Mouse (Mus musculus) B cell, adult 2 months (primary cell): Measurements from ENCODE around the gene 6030445D17Rik.
A peak's percentile ranks its signal among the peaks of the same experiment; 100 is the strongest.

ENCODE experiments used
- DNase-seq, 2 experiments: peaks; one replicate each; pipeline ENCODE4 v3.0.0; 2022

The 6030445D17Rik gene

DNA sequence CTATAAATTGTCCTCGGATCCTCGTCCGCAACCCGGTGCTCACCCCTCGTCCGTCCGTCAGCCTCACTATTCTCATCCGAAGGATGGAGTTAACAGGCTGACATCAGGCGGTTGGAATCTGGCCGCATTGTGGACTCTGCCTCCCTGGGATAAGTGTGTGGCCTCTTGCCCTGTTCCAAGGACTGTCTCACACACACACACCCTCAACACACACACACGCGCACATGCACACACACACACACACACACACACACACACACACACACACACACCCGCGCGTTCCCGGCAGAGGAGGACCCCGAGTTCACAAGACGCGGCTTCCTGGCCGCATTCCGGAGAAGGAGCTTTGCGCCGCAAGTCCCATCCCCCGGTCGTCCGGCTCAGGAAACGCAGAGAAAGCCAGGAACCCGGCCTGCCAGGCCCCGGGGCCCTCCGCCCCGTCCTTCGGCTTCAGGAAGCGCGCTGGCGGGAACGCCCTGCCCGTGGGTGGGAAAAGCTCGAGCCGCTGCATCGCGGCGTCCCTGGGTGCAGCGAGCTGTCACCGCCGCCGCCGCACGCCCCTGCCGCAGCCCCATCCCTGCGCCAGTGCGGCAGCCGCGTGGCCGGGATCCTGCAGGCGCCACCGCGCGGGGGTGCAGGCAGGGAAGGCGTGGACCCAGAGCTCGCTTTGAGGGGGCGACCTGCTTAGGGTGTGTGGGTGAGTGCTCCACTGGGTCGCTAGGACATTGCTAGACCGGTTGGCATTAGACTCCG is at the start of gene 6030445D17Rik:
Gene 6030445D17Rik (plus strand): TSS at position 165 of the 753 bp plus-strand sequence.
- peak; percentile 23 to 38 for DNase-seq

DNA sequence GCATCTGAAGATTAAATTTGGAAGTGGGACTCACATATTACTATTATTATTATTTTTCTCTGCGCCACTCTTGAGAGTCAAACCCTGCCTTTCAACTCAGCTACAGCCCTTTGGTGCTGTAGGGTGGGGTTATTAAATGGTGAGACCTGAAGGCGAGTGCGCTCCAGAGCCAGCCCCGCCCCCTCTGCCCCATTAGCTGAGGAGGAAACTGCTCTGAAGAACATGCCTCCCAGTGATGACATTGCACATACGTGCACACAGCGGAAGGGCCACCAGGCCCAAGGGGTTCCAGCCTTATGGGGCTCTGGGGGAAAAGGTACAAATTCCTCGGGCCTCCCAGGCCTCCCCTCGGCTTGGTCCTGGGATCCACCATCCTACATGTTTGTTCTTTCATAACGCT is 46.6 kb upstream of the 6030445D17Rik start:
- DNase-seq, result no peak

DNA sequence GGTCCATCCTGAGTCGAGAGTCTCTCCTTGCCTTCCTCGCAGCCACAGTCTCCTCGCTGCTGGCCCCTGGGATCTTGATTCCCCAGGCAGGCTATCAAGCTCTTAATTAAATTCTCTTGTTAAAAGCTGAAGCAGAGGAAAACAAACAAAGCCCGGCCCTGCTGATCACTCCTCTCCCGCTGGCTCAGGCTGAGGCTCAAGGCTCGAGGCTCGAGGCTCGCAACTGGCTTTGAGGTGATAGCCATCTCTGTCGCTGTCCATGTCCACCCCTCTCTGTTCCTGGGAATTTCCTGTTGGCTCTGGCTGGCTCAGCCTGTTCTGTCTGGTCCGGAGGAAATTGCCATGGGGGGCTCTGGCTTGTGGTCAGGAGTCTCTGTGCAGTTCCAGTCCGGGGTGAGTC is 43.1 kb upstream of the 6030445D17Rik start:
- DNase-seq, result no peak

DNA sequence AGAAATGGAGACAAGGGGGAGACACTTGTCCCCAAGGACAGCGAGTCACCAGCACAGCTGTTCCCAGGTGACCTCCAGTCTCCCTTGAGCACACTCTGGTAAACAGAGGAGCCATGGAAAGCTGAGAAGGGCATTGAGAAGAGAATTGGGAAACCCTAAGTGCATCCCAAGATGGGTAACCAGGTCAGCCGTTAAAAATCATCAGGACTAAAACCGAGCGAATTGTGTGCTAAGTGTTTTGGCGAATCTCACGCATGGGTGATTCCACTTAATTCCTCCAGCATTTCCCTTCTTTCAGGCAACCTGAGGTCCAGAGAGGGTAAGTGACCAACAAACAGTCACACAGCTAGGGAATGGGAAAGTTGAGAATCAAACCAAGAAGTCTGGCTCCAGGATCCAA is 42.7 kb upstream of the 6030445D17Rik start:
- no peak for DNase-seq

DNA sequence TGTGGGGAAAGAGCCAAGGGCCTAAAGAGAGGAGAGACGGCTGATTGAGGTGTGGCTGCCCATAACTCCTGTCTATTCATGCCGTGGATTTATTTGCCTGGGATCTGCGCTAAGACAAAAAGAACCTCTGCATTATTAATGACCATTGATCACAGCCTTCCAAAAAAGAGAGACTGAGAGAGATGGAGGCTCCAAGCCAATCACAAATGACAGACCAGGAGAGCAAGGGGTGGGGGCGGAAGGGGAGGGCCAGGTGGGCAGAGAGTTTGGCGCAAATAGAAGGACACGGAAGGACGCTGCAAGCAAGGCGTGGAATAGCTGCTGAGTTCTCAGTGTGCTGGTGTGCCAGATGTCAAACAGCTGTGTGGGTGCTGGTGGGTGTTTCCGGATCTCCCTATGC is 38.8 kb upstream of the 6030445D17Rik start, which contains the start of gene Htr1d:
Gene Htr1d (plus strand): TSS at position 301 of the 400 bp plus-strand sequence.
- DNase-seq, result no peak

DNA sequence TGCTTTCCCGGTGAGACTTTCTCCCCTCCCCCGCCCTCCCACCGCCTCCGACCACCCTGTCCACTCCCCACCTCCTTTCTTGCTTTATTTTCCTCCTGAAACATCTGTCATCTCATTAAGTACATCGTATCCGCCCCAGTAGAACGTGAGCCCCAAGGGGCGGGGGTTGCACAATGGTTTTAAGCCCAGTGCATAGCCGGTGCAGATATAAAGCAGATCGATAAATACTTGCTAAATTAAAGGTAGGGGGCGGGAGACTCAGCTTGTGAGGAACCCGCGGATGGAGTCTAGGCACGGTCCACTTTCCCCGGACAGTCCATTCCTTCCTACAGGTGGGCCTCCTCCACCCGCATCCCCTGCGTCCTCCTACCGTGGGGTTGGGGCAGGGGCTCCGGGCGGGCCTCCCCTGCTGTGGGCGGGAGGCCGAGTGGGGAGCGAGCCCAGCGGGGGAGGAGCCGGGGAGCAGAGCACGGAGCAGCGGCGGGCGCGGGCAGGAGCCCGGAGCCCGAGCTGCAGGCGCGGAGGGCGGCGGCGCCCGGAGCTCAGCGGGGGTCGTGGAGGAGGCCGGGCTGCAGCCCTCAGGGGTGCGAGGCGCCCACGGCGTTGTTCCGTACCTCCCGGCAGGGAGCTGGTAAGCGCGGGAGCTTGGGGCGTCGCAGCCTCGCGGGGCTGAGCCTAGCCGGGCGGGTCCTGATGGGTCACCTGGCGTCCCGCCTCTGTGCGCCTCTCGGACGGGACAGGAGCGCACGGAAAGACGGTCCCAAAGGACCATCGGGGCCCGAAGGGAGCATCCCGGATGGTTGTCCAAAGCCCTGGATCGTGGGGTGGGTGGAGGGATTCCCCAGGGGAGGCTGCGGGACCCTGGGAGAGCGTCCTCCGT is 37.7 kb upstream of the 6030445D17Rik start:
- peak; percentile 3 to 4 for DNase-seq

DNA sequence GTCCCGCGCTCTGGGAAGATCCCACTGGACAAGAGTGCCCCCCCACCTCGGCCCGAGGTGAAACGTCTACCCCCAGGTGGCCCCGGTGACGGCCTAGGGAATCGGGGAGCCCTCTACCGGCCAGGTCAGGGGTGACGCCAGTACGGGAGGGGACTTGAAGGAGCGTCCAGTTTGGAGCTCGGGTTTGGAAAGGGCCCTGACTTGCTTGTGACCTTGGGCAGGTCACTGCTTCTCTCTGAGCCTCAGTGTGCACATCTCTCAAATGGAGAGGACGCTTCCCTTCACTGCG is 37.1 kb upstream of the 6030445D17Rik start:
- DNase-seq, result peak; percentile 26 to 27

DNA sequence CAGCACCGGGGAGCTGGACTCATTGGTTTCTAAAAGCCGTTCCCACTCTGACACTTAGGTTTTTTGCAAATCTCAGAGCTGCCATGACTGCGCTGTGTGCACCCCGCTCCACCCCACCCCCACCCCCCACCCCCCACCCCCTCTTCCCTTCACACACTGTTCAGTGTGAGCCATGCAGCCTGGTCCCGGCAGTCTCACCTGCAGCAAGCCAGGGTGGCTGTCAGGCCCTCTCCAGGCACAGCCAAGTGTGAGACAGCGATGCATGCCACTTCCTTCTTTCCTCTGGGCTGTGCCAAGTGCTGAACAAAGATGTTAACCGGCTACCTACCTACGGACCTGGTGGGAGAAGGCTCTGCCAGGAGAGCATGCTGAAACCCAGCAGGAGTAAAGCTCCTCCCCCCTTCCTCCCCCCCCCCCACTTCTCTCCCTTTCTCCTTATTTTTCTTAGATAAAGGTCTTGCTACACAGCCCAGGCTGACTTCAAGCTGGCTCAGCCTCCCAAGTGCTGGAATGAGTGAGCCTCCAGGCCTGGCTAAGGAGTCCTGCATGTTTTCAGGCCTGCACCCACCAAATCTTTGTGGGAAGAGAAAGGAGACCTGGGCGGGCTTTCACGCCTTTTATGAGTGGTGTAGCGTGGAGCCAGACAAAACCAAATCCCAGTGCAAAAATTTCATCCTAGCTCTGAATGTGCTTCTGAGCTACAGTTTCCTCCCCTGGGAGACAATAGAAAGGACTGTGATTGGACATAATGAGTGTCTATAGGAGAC is 31.3 kb upstream of the 6030445D17Rik start:
- no peak for DNase-seq

DNA sequence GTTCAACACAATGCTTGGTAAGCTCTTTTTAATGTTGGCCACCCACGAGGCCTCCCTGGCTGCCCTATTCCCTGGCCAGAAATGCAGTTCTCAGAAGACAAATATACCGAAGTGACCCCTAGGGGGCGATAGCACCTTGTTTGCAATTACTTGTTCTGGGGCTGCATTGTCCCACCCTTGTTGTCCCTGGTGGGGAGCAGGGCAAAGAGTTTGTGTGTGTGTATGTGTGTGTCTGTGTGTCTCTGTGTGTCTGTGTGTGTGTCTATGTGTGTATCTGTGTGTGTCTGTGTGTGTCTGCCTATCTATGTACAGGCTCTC is 30.7 kb upstream of the 6030445D17Rik start:
- DNase-seq, result peak; percentile 68 to 73

DNA sequence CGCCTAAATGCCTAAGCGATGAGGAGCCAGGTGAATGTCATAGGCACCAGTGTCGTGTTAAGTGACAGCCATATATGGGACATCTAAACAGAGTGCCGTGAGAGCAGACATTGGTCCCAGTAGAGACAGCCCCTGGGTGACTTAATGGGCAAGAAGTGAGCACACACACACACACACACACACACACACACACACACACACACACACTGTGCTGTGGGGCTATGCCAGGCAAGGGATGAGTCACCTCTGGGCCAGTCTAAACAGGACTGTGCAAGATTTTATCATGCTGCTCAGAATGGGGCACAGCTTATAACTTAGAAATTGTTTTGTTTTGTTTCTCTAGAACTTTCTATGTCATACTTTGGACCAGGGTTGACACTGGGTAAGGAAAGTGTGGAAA is 28.0 kb upstream of the 6030445D17Rik start:
- DNase-seq, result no peak

DNA sequence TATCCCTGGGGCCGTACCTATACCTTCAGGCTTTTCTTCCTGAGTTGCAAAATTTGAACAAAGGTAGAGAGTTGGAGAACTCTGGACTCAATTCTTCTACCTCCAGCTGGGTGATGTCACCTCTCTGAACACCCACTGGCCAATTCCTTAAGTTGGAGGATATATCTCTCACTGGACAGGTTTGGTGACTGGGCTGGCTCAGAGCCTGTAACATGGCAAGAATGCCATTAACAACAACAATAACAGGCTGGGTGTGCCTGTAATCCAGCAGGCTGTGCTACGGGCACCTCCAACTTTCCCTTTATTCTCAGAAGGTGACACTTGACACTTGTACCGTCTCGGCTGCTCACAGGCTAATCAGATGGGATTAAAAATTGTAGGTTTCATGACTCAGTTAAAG is 22.9 kb upstream of the 6030445D17Rik start:
- no peak for DNase-seq

DNA sequence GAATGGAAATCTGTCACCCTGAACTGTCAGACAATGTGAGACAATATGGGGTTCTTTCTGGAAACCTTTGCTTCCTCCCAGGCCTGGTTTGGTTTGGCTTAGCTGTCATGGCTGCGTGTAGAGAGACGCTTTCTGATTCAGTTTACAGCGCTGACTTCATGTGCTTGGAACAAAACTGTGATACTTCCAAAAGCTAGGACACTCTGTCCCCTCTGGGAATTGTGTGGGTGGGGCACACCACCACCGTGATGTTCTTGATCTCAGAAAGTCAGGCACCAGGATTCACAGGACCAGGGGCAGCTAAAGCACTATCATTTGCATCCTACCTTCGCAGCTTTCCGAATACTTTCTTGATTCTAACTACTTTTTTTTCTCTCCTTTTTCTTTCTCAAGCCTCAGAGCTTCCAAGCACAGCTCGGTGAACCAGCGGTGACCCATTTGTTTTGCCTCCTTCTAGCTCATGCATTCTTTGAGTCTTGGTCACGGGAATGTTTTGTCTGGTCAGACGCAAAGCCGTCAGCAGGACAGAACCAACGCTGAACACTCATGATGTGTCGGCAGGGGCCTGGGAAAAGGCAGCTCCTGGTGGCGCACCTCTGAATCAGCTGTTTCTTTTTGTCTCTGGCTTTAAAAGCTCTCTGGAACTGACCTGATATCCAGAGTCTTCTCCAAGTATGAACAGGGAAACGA is 20.6 kb upstream of the 6030445D17Rik start:
- no peak for DNase-seq

DNA sequence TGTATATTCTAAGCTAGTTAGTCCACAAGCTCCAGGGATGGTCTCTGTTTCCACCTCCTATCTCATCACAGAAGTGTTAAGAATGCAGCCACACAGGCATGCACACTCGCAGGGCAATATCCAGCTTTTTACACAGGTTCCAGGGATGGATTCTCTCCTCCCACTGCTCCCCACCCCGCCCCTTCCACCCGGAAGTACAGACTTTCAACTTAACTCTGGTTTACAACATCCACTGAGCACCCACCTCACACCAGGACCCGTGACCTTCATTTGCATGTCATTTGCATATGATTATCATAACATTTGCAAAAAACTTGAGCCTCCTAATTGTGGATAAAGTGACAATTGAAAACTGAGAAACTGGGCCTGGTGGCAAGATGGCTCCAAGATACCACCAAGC is 17.5 kb upstream of the 6030445D17Rik start:
- DNase-seq, result no peak

DNA sequence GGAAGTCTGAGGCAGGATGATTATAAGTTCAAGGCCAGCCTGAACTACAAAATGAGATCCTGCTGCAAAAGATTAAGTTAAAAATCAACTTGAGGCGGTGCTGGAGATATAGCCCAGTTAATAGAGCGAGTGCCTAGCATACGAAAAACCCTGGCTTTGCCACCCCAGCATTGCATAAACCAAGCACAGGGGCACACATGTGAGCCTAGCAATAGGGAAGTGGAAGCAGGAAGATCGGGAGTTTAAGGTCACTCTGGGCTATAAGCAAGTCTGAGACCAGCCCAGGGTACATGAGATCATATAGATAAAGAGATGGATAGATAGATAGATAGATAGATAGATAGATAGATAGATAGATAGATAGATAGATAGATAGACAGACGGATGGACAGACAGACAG is 12.3 kb upstream of the 6030445D17Rik start:
- DNase-seq, result no peak

DNA sequence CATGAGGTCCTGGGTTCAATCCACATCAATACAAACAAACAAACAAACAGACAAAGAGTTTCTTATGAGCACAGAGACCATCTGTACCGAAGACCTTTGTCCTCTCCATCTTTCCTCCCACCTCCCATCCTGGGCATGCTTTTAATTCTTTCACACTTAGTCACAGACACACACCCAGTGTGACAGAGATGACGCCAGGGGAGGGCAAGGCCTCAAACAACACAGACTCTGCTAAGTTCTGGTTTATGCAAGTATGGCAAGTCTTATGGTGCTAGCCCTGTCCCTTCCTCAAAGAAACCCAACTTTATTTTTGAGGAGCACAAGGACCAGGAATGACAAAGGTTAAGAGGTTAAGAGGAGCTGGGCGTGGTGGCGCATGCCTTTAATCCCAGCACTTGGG is 11.8 kb upstream of the 6030445D17Rik start:
- no peak for DNase-seq

DNA sequence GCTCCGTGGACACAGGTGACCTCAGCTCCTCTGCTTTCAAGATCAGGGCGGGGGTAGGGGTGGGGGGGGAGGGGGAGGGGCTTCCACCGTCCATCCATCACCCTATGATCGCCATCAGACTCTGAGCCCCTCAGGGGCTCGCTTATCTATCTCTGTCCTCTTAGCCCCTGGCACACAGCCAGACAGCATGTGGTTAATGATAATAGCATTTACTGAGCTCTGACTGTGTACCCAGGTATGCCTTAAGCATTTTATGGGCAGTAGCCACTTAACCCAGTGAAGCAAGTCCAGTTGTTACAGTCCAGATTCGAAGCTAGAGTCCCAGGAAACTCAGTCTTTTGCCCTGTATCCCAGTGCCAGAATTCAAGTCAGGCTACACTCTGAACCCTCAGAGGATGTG is 10.5 kb upstream of the 6030445D17Rik start:
- DNase-seq, result no peak

DNA sequence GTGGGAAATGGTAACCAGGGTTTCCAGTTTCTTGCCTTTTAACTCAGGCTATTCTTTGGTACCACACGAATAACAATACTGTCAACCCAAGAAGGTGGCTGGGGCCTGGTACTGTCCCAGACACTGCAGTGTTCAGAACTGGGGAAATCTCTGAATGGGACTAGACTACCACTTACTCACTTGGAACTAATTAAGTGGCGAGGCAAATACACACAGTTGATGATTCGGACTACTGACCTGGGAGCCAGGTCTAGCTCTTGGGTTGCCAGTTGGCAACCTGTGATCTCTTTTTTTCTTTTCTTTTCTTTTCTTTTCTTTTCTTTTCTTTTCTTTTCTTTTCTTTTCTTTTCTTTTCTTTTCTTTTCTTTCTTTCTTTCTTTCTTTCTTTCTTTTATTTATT is 9.8 kb upstream of the 6030445D17Rik start:
- no peak for DNase-seq

DNA sequence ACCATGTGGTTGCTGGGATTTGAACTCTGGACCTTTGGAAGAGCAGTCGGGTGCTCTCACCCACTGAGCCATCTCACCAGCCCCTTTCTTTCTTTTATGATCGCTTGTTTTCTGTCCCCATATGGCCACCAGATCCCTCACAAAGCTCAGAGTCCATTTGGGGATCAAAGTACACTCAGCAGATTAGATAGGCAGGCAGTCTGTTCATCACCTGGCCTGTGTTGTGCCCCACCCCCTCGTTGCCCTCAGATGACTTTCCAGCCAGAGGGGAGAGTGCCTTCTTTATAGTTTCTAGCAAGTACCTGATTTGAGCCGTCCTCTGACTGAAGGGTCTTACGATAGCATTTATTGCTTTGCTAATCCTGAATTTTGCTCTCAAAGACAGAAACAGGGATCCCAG is 9.3 kb upstream of the 6030445D17Rik start:
- DNase-seq, result no peak

DNA sequence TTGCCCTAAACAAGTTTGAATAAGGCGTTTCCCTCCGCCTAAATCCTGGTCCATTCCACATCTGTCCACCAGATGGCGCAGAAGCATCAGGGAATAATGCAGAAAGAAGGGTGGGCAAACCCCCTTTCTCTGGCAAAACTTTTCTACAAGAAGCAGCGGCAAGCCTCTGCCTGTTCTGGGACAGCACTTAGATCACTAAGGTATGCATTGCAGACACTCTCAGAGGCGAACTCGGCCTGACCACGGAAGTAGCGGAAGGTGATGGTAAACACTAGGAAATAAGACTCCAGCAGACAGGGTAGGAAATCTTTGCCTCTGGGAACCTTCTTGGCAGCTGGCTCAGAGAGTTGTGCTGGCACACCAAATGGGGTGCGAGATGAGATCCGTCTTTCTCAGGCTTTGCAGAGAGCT is 7.2 kb upstream of the 6030445D17Rik start:
- peak; percentile 77 to 79 for DNase-seq

DNA sequence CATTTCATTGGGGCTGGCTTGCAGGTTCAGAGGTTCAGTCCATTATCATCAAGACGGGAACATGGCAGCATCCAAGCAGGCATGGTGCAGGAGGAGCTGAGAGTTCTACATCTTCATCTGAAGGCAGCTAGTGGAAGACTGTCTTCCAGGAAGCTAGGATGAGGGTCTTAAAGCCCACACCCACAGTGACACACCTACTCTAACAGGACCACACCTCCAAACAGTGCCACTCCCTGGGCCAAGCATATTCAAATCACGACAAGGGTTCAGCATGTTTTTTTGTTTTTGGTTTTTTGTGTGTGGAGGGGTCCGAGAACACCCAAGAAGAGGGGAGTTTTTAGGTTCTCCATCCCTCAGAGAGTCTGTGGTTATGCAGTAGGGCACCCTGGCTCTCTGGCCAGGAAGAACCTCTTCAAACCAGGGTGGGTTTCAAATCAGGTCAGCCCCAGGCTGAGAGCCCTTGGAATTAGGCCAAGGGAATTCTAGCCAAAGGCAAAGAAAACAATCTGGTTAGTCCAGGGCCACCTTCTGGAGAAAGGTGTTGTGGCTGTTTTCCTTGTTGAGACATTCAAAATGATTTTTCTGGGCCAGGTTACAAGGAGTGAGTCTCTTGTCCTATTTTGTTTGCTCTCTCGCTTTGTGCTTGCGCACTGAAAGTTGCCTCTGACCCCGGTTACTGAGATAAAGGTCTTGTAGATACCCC is 5.4 kb upstream of the 6030445D17Rik start:
- no peak for DNase-seq

DNA sequence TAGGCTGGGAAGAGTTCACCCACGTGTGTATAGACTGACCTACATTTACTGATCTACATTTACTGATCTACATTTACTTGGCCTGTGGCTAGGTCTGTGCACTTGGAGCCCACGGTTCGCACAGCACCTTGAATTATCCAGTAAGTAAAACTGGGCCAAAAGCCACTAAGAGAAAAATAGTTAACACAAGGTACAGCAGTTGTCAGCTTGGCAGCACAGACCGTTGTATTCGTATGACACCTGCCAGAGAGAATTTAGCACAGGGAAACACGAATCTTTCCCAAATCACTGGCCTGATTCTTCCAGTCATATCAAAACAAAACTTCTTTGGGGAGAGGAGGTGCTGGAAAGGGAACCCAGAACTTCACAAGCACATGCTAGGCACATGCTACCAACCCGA is 3.8 kb upstream of the 6030445D17Rik start:
- no peak for DNase-seq

DNA sequence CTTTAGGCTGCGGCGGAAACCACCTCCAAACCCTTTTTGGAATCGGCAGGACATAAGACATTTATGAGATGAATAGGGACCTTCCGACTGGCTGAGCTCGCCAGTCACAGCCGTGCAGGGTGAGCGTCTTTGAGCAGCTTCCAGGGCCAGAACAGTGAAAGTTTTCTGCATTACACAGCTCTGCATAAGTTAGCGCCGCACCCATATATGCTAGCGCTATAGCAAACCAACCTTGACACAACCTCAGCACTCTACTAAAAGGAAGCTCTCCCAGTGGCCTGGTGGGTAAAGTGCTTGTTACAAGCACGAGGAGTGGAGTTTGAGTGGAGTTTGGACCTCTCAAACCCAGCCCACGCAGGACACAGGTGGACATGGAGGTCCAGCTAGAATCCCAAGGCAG is 2.8 kb upstream of the 6030445D17Rik start:
- no peak for DNase-seq
